Mouse (Mus musculus): ENCODE data around the gene Cd3g. TPM values are rescaled to one million over a fixed set of nuclear protein-coding genes. Genes with fewer than 3 reads are reported as not detected.

The Cd3g gene
- polyA plus RNA-seq, 1 experiment from 2014 or later: not detected

DNA sequence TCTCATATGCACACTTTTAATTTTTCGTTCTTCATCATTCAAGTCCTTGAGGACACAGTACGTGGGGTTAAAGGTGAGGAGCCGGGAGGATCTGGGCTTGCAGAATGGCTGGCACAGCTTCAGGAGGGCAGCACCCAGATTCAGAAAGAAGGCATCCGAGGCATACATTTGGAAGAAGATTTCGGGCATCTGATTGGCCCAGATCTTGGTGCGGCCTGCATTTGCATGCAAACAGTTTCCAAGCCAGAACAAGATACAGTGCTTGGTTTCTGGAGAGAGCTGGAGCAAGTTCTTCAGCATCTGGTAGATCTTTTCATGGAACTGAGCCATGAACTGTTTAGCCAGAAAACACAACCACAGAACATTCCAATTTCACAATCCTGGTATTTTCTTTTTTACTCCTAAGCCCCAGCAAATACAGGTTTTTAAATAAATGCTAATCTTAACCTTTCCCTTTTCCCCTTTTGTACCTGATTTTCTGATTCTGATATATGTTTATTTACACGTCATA, 34.0 kb downstream of the Cd3g start:
- no peak for ATAC-seq (replicated peaks)
- Histone ChIP-seq H3K9me3 (no peaks in the 10 kb centered on the region), H3K9ac (no peak overlapping the region), H3K4me1 (no peaks in the 10 kb centered on the region), H3K36me3 (replicated peaks) (peaks cover 79% of the 10 kb centered on the region), H3K4me2 (no peak overlapping the region), H3K27me3 (replicated peaks) (no peaks in the 10 kb centered on the region), H3K27ac (no peak overlapping the region), H3K4me3 (no peak overlapping the region)
- WGBS: 95% methylated on average over 7 of the region's 7 CpGs

DNA sequence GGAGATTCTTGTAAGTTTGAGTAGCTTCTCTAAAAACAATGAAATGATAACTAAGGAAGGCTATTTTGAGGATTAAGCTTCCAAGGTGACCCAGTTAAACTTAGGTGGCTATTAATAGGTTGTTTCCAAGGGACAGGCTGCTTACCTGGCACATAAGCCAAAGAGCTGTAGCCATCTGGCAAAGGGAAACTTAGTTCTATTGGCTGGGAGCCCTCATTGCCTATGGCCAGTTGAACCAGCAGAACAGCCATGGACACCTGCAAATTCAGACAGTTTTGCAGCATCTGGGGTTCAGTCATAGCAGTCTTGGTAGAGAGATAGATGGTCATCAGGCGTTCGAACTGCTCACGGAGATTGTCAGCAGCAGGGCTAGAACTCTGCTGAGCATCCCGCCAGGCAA, 37.8 kb downstream of the Cd3g start:
- no peak overlapping the region for H3K4me2 ChIP-seq
- H3K36me3 ChIP-seq (replicated peaks): peaks cover 77% of the 10 kb centered on the region
- H3K4me1 ChIP-seq: no peaks in the 10 kb centered on the region
- no peak overlapping the region for H3K4me3 ChIP-seq
- WGBS: 97% methylated on average over 4 of the region's 4 CpGs
- no peak for ATAC-seq (replicated peaks)
- no peaks in the 10 kb centered on the region for H3K9me3 ChIP-seq
- H3K27me3 ChIP-seq (replicated peaks): no peaks in the 10 kb centered on the region
- no peak overlapping the region for H3K9ac ChIP-seq
- no peak overlapping the region for H3K27ac ChIP-seq

DNA sequence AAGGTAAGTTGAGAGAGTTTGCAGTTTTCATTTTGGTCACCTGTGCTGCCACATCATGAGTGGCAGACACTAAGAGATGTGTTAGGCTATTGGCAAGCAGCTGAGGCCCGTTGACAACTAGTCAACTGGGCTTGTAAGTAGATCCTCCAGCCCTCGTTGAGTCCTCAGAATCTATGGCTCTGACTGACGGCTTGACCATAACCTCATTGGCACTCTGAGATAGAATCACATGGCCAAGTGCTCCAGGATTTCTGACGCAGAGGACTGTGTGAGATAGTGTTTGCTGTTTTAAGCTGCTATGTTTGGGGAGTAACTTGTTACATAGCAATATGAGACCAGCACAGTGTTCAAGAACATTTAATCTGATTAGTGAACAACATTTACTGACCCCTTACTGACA, 38.5 kb downstream of the Cd3g start:
- Histone ChIP-seq H3K36me3 (replicated peaks) (peaks cover 74% of the 10 kb centered on the region), H3K27ac (no peak overlapping the region), H3K27me3 (replicated peaks) (no peaks in the 10 kb centered on the region), H3K4me1 (no peaks in the 10 kb centered on the region), H3K9me3 (no peaks in the 10 kb centered on the region), H3K4me3 (no peak overlapping the region), H3K4me2 (no peak overlapping the region), H3K9ac (no peak overlapping the region)
- ATAC-seq (replicated peaks): no peak
- 97% methylated on average over 4 of the region's 4 CpGs for WGBS

DNA sequence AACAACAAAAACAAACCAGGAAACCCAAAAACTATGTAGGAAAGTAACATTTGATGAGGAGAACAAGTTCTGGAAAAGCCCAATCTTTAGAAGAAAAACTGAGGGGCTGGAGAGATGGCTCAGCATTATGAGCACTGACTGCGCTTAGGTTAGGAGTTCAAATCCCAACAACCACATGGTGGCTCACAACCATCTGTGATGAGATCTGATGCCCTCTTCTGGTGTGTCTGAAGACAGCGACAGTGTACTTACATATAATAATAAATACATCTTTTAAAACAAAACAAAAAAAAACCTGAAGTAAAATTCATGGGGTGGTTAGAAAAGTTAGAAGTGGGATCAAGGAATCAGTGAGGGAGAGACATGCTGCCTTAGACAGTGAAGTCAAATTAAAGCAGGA, 58.7 kb downstream of the Cd3g start:
- no peaks in the 10 kb centered on the region for H3K36me3 ChIP-seq (replicated peaks)
- ATAC-seq (replicated peaks): no peak
- 67% methylated on average over 2 of the region's 2 CpGs for WGBS

DNA sequence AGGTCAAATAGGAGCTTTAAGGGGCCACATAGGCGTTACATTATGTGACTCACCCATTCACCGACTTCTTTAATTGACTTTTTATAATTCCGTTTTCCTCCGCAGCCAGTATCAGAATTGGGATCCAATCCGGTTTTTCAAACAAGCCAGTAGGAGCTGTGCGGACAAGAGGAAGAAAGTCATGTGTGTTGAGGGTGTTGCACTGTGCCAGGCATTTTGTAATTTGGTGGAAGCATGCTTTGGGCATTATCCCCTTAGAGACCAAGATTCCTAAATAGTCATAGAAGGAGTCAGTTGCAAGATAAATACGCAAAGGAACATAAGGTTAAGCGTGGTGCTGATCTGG, 59.1 kb downstream of the Cd3g start:
- Histone ChIP-seq H3K4me3 (peak overlapping the region; percentile 91), H3K9ac (peak overlapping the region; percentile 83), H3K36me3 (replicated peaks) (no peaks in the 10 kb centered on the region), H3K27ac (peak overlapping the region; percentile 97), H3K9me3 (no peaks in the 10 kb centered on the region), H3K4me2 (peak overlapping the region; percentile 81), H3K4me1 (peaks cover 23% of the 10 kb centered on the region), H3K27me3 (replicated peaks) (no peaks in the 10 kb centered on the region)
- WGBS: under 1% methylated on average over 8 of the region's 8 CpGs
- ATAC-seq (replicated peaks): peak; percentile 91

More for the DNA sequence above, 58.7 kb downstream of the Cd3g start:
- no peaks in the 10 kb centered on the region for H3K27me3 ChIP-seq (replicated peaks)
- H3K9ac ChIP-seq: no peak overlapping the region
- peak overlapping the region; percentile 97 for H3K27ac ChIP-seq
- H3K4me1 ChIP-seq: peaks cover 23% of the 10 kb centered on the region
- H3K4me2 ChIP-seq: peak overlapping the region; percentile 81
- H3K9me3 ChIP-seq: no peaks in the 10 kb centered on the region
- H3K4me3 ChIP-seq: peak overlapping the region; percentile 91

DNA sequence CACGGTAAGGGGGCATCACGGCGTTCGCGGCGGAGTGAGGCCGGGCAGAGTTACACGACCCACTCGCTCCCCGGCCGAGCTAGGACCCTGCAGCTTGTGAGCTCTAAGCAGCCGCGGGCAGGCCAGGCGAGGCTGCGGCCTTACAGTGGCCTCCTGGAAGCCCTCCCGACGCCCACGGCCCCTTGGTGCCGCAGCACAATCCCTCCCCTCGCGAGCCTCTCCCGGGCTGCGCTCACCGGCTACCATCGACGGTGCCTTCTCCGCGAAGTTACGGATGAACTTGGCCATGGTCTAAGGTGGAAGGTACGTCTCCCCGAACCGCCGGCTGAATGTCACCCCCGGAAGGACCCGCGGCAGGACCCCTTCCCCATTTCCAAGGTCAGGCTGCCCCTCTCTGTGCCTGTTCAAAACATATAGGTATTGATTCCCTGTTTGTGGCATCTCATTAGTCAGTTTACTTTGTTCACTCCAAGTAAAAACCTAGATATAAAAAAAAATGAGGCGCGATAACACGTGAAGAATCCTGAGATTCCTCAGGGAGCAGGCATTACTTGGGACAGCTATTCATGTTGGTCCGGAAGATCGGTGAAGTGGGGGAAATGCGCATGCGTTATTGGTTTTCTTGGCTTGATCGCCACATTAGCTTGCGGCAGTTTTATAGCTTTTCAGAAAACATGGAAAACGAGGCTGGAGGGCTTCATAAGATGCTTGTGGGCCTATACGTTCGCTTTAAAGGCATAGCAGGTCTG, 59.7 kb downstream of the Cd3g start, which contains the start of gene Atp5l:
Gene Atp5l (minus strand): TSS at position 369 of the 749 bp plus-strand sequence.
- H3K27ac ChIP-seq: peak within 1 kb of the TSS; percentile 97
- peak within 1 kb of the TSS; percentile 91 for H3K4me3 ChIP-seq
- H3K36me3 ChIP-seq (replicated peaks): no peaks in the 10 kb centered on the region
- under 1% methylated on average over 48 of the region's 48 CpGs for WGBS
- peaks cover 25% of the 10 kb centered on the region for H3K4me1 ChIP-seq
- peak within 1 kb of the TSS; percentile 83 for H3K9ac ChIP-seq
- H3K9me3 ChIP-seq: no peaks in the 10 kb centered on the region
- no peaks in the 10 kb centered on the region for H3K27me3 ChIP-seq (replicated peaks)
- peak within 1 kb of the TSS; percentile 81 for H3K4me2 ChIP-seq
- peak; percentile 90 for ATAC-seq (replicated peaks)

DNA sequence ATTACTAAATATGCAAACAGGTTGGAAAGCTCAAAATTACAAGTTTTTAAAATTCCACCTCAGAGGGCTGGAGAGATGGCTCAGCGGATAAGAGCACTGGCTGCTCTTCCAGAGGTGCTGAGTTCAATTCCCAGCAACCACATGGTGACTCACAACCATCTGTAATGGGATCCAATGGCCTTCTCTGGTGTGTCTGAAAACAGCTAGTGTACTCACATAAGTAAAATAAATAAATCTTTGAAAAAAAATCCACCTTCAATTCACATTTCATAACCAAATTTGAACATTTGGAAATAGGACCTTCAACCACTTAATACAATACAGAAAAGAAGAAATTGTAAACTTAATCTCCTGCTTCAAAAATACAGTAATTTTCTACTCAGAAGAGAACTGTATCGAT, 60.6 kb downstream of the Cd3g start:
- Histone ChIP-seq H3K4me2 (peak overlapping the region; percentile 81), H3K9me3 (no peaks in the 10 kb centered on the region), H3K27ac (peak overlapping the region; percentile 97; the same call in 1 of the 2 replicates), H3K9ac (peak overlapping the region; percentile 83), H3K36me3 (replicated peaks) (no peaks in the 10 kb centered on the region), H3K4me1 (peaks cover 34% of the 10 kb centered on the region), H3K4me3 (peak overlapping the region; percentile 91), H3K27me3 (replicated peaks) (no peaks in the 10 kb centered on the region)
- 41% methylated on average over 2 of the region's 2 CpGs for WGBS
- no peak for ATAC-seq (replicated peaks)

Other genes starting within 250 kb of the Cd3g start
- gene Phldb1, start 245.2 kb downstream of the Cd3g start, polyA plus RNA-seq (2015; fragmentation: Nextera tagmentation; extraction: Ambion mirVana): 56.5 and 58.9 TPM in 2 replicates
- gene Arcn1, start 212.6 kb downstream of the Cd3g start, polyA plus RNA-seq (2015; fragmentation: Nextera tagmentation; extraction: Ambion mirVana): 134 and 136 TPM in 2 replicates
- 168 and 169 TPM in 2 replicates for gene Ift46, start 212.5 kb downstream of the Cd3g start, polyA plus RNA-seq (2015; fragmentation: Nextera tagmentation; extraction: Ambion mirVana)
- gene Tmem25, start 181.1 kb downstream of the Cd3g start, polyA plus RNA-seq (2015; fragmentation: Nextera tagmentation; extraction: Ambion mirVana): 16.1 and 18.3 TPM in 2 replicates
- 0.41 TPM in 1 of 2 replicates, not detected in the other for gene Ttc36, start 177.4 kb downstream of the Cd3g start, polyA plus RNA-seq (2015; fragmentation: Nextera tagmentation; extraction: Ambion mirVana)
- 23.5 and 25.6 TPM in 2 replicates for gene Kmt2a, start 99.1 kb downstream of the Cd3g start, polyA plus RNA-seq (2015; fragmentation: Nextera tagmentation; extraction: Ambion mirVana)
- 670 and 687 TPM in 2 replicates for gene Atp5l, start 59.7 kb downstream of the Cd3g start, polyA plus RNA-seq (2015; fragmentation: Nextera tagmentation; extraction: Ambion mirVana)
- 35.7 and 40.5 TPM in 2 replicates for gene Ube4a, start 14.8 kb downstream of the Cd3g start, polyA plus RNA-seq (2015; fragmentation: Nextera tagmentation; extraction: Ambion mirVana)
- gene Cd3d, start 1.4 kb upstream of the Cd3g start, polyA plus RNA-seq (2015; fragmentation: Nextera tagmentation; extraction: Ambion mirVana): not detected in 2 replicates
- gene Cd3e, start 29.2 kb upstream of the Cd3g start, polyA plus RNA-seq (2015; fragmentation: Nextera tagmentation; extraction: Ambion mirVana): 0.09 TPM in 1 of 2 replicates, not detected in the other
- 2.5 and 2.8 TPM in 2 replicates for gene Mpzl2, start 59.4 kb upstream of the Cd3g start, polyA plus RNA-seq (2015; fragmentation: Nextera tagmentation; extraction: Ambion mirVana)
- 1.2 TPM in 2 replicates for gene Mpzl3, start 74.8 kb upstream of the Cd3g start, polyA plus RNA-seq (2015; fragmentation: Nextera tagmentation; extraction: Ambion mirVana)
- gene Jaml, start 98.8 kb upstream of the Cd3g start, polyA plus RNA-seq (2015; fragmentation: Nextera tagmentation; extraction: Ambion mirVana): 0.24 and 0.26 TPM in 2 replicates
- gene Scn2b, start 137.4 kb upstream of the Cd3g start, polyA plus RNA-seq (2015; fragmentation: Nextera tagmentation; extraction: Ambion mirVana): 10.0 and 11.2 TPM in 2 replicates
- gene Scn4b, start 158.0 kb upstream of the Cd3g start, polyA plus RNA-seq (2015; fragmentation: Nextera tagmentation; extraction: Ambion mirVana): 0.30 and 0.42 TPM in 2 replicates
- not detected in 2 replicates for gene BC049352, start 201.6 kb upstream of the Cd3g start, polyA plus RNA-seq (2015; fragmentation: Nextera tagmentation; extraction: Ambion mirVana)
- gene Tmprss4, start 223.7 kb upstream of the Cd3g start, polyA plus RNA-seq (2015; fragmentation: Nextera tagmentation; extraction: Ambion mirVana): not detected in 2 replicates